Mouse (Mus musculus): ENCODE results near the gene Elk4. TPM values are rescaled to one million over a fixed set of nuclear protein-coding genes. Genes with fewer than 3 reads are reported as not detected.
A peak's percentile ranks its signal among the peaks of the same experiment; 100 is the strongest.

Elk4 gene
- polyA plus RNA-seq, 1 experiment from 2014 or later: 13.8 TPM

DNA sequence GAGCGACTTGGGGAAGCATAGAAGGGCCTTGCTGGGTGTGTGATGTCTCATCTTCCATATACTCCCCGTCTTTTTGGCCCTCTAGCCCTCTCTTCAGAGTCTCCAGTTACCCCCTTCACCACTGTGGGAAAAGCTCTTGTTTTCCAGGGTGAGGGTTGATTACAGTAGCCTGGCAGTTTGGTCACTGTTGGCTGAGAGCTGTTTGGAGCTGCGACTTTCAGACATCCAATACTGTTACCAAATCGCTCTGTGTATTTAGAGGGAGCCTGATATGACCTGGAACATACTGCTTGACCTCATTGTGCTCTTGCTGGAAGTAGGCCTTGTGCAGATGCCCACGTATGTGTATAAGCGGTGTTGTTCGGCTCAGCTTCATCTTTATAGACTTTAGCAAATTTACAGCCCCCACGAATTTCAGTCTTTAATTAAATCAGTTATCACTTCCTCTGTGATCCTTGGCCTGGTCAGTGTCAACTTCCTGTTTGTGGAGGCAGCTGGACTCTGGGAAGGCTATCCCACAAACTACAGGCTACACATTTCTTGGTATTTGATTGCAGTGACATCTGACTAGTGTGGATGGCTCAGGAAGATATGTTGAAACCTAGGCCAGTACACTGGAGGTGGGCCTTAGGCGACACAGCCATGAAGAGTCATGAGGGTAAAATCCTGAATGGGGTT, 17.2 kb upstream of the Elk4 start:
- no peak overlapping the region for H3K27ac ChIP-seq
- no peaks in the 10 kb centered on the region for H3K36me3 ChIP-seq (replicated peaks)
- H3K4me1 ChIP-seq: no peaks in the 10 kb centered on the region
- WGBS: 87% methylated on average over 9 of the region's 9 CpGs
- DNase-seq (ENCODE audit: extremely low spot score, low spot score): no peak
- no peaks in the 10 kb centered on the region for H3K9me3 ChIP-seq
- no peak overlapping the region for H3K4me3 ChIP-seq
- H3K27me3 ChIP-seq (ENCODE audit: poor library complexity, severe bottlenecking): no peaks in the 10 kb centered on the region

DNA sequence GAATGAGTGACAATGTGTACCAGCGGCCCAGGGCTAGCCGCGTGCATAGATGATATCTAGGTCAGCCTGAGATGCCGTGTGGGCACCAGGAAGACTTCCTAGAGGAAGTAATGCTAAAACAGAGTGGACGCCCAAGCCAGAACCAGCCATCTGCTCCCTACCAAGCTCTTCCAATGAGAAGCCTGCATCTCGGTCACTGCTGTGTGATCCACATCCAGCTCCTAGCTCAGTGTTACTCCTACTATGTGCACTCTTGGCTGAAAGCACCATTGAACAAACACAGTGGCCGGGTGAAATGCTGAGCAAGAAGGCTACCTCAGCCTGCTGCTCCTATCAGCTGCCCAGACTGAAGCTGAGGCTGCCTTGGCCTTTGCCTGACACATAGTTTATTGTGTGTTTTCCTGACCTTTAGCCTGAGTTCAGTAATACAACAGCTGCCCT, 14.8 kb upstream of the Elk4 start:
- WGBS: 88% methylated on average over 7 of the region's 7 CpGs
- H3K27me3 ChIP-seq (ENCODE audit: poor library complexity, severe bottlenecking): no peaks in the 10 kb centered on the region
- no peaks in the 10 kb centered on the region for H3K36me3 ChIP-seq (replicated peaks)
- H3K4me1 ChIP-seq: no peaks in the 10 kb centered on the region
- H3K4me3 ChIP-seq: no peak overlapping the region
- no peak for DNase-seq (ENCODE audit: extremely low spot score, low spot score)
- H3K9me3 ChIP-seq: no peaks in the 10 kb centered on the region
- H3K27ac ChIP-seq: no peak overlapping the region

DNA sequence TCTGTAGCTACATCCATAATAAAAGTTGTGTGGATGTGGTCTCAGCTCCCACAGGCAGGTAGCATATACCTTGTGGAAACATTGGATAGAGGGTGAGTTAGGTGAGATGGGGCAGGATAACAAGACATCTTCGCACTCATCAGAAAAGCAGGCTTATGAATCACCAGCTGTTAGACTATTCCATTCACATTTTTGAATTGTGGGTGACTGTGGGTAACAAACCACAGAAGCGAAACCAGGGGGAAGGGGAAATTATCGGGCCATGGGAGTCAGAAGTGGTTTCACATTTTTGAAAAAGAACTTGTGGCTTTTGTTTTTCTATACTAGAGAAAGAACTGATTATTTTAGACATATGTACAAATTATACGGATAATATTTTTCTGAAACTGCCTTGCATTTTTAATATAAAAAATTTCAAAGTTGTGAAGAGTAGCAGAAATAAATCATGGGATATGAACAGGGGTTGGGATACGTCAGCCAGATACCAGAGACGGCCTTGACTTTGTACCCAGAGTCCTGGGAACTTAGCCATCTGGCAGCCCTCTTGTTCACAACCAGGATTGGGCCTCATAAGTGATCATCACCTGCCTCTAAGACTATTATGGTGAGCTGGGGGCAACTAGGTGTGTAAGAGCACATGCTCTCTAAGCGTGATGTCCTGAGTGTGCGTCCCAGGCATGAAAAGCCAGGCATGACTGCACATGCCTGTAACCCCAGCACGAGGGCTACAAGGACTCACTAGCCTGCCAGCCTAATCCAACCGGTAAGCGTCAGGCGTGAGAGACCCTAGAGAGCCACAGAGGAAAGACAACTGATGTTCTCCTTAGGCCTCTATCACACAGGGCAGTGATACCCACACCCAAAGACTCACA, 14.0 kb upstream of the Elk4 start:
- Histone ChIP-seq H3K4me3 (no peak overlapping the region), H3K36me3 (replicated peaks) (no peaks in the 10 kb centered on the region), H3K27me3 (ENCODE audit: poor library complexity, severe bottlenecking) (no peaks in the 10 kb centered on the region), H3K4me1 (no peaks in the 10 kb centered on the region), H3K9me3 (no peaks in the 10 kb centered on the region), H3K27ac (no peak overlapping the region)
- DNase-seq (ENCODE audit: extremely low spot score, low spot score): no peak
- WGBS: 88% methylated on average over 12 of the region's 12 CpGs

DNA sequence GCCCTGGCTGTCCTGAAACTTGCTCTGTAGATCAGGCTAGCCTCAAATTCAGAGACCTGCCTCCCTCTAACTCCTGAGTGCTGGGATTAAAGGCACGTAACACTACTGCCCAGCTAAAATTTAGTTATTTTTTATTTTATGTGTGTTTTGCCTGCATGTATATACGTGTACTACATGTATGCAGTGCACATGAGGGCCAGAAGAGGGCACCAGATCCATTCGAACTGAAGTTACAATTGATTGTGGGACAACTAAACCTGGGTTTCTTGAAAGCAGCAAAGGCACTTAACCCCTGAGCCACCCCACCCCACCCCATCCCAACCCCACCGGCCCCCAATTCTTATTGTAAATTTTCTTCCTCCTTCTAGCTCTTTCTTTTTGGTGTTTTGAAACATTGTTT, 12.3 kb upstream of the Elk4 start:
- no peaks in the 10 kb centered on the region for H3K36me3 ChIP-seq (replicated peaks)
- no peaks in the 10 kb centered on the region for H3K27me3 ChIP-seq (ENCODE audit: poor library complexity, severe bottlenecking)
- no peaks in the 10 kb centered on the region for H3K9me3 ChIP-seq
- WGBS: 39% methylated on average over 4 of the region's 4 CpGs
- H3K4me1 ChIP-seq: no peaks in the 10 kb centered on the region
- H3K27ac ChIP-seq: no peak overlapping the region
- no peak overlapping the region for H3K4me3 ChIP-seq
- peak; percentile 62 for DNase-seq (ENCODE audit: extremely low spot score, low spot score)

DNA sequence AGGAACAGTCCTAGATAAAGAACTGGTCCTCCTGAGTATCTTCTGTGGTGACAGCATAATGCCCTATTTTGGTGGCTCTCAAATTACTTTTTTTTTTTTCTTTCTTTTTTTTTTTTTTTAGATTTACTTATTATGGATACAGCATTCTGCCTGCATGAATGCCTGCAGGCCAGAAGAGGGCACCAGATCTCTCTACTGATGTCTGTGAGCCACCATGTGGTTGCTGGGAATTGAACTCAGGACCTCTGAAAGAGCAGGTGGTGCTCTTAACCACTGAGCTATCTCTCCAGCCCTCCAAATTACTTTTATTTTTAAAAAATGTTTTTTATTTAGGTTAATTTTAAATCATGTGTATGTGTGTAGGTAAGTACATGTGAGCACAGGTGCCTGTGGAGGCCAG, 6.9 kb upstream of the Elk4 start:
- H3K27me3 ChIP-seq (ENCODE audit: poor library complexity, severe bottlenecking): no peaks in the 10 kb centered on the region
- H3K4me3 ChIP-seq: no peak overlapping the region
- H3K36me3 ChIP-seq (replicated peaks): no peaks in the 10 kb centered on the region
- no peak overlapping the region for H3K27ac ChIP-seq
- no peaks in the 10 kb centered on the region for H3K9me3 ChIP-seq
- DNase-seq (ENCODE audit: extremely low spot score, low spot score): no peak
- no peaks in the 10 kb centered on the region for H3K4me1 ChIP-seq

DNA sequence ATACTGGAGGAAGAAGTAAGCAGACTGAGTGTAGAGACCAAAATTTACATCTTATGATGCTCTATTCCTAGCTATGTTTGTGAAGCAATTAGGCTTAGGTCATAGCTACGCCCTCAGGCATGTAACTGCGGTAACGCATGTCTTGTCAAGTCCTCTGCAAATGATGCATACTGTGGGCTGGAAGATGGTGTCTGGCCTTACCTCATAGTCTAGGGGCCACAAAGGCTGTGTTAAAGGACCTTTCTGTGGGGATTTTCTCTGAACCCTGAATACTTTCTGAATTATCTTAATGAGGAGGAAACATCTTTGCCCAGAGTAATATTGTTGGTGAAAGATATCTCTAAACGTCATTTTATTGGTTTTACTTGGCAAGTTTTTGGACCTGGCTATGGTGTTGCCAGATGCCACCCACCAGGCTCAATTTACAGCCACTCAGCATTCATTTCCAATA, 5.5 kb upstream of the Elk4 start:
- no peak for DNase-seq (ENCODE audit: extremely low spot score, low spot score)
- WGBS: 87% methylated on average over 4 of the region's 4 CpGs
- no peaks in the 10 kb centered on the region for H3K36me3 ChIP-seq (replicated peaks)
- H3K4me3 ChIP-seq: no peak overlapping the region
- peaks cover 5% of the 10 kb centered on the region for H3K4me1 ChIP-seq
- H3K27me3 ChIP-seq (ENCODE audit: poor library complexity, severe bottlenecking): no peaks in the 10 kb centered on the region
- H3K27ac ChIP-seq: no peak overlapping the region
- H3K9me3 ChIP-seq: no peaks in the 10 kb centered on the region

DNA sequence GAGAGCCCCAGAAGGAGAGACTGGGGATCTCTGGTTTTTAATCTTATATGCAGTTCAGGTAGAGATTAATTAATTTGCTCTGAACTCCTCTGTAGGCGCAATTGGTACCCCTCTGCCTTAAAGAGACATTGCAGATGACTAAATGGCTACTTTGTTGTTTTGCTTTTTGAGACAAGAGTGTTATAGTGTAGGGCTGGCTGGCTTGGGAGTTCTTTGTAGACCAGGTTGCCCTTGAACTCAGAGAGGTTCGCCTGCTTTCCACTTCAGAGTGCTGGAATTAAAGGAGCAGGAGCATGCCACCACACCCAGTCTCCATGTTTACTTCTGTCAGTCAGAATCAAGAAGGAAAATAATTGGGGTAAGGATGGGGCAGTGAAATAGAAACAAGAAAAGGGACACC, 4.3 kb upstream of the Elk4 start:
- no peak overlapping the region for H3K27ac ChIP-seq
- no peaks in the 10 kb centered on the region for H3K36me3 ChIP-seq (replicated peaks)
- WGBS: 68% methylated on average over 2 of the region's 2 CpGs
- no peaks in the 10 kb centered on the region for H3K27me3 ChIP-seq (ENCODE audit: poor library complexity, severe bottlenecking)
- DNase-seq (ENCODE audit: extremely low spot score, low spot score): no peak
- H3K9me3 ChIP-seq: no peaks in the 10 kb centered on the region
- peaks cover 6% of the 10 kb centered on the region for H3K4me1 ChIP-seq
- no peak overlapping the region for H3K4me3 ChIP-seq

DNA sequence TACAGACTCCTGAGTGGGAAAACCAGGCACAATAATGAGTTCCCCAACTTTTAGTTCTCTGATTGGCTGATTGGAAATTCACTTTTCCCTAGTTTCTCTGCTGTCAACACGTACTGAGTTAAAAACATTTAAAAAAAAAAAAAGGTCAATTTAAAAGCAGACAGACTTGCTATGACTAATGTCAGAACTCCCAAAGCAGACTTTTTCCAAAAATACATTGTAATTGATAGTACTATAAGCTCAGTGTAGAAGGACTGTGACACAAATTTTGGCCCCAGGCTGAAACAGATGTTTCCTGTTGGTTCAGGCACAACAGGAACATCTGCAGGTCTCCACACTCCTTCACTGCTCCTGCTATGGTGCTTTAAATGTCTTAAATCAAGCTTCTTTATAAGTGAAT, 3.6 kb upstream of the Elk4 start:
- Histone ChIP-seq H3K27ac (no peak overlapping the region), H3K4me1 (peaks cover 11% of the 10 kb centered on the region), H3K36me3 (replicated peaks) (no peaks in the 10 kb centered on the region), H3K4me3 (no peak overlapping the region), H3K27me3 (ENCODE audit: poor library complexity, severe bottlenecking) (no peaks in the 10 kb centered on the region), H3K9me3 (no peaks in the 10 kb centered on the region)
- DNase-seq (ENCODE audit: extremely low spot score, low spot score): no peak
- WGBS: 71% methylated on average over 1 of the region's 1 CpGs

DNA sequence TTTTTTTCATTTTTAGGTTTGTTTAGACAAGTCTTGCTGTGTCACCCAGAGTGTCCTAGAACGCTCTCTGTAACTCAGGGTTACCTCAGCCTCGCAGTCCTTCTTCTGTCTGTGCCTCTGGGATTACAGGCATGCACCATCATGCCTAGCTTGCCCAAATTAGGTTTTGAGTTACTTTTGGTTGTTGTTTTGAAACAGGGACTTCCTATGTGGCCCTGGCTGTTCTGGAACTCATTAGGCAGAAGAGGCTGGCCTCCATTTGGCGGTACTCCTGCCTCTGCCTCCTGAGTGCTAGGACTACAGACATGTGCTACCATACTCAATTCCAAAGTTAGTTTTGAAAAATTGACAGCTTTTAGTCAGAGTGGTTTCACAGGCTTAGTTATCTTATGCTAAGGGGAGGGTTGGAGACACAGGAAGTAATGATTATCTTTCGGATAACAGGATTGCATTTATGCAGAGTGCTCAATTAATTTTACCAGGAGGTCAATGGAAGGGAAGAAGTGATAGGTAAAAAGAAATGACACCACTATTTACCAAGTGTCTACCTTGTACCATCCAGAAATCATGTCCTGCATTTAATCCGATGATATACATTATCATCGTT, 2.7 kb upstream of the Elk4 start:
- Histone ChIP-seq H3K9me3 (no peaks in the 10 kb centered on the region), H3K4me1 (peaks cover 20% of the 10 kb centered on the region), H3K36me3 (replicated peaks) (no peaks in the 10 kb centered on the region), H3K4me3 (no peak overlapping the region), H3K27ac (no peak overlapping the region), H3K27me3 (ENCODE audit: poor library complexity, severe bottlenecking) (no peaks in the 10 kb centered on the region)
- DNase-seq (ENCODE audit: extremely low spot score, low spot score): no peak
- WGBS: 85% methylated on average over 6 of the region's 6 CpGs

DNA sequence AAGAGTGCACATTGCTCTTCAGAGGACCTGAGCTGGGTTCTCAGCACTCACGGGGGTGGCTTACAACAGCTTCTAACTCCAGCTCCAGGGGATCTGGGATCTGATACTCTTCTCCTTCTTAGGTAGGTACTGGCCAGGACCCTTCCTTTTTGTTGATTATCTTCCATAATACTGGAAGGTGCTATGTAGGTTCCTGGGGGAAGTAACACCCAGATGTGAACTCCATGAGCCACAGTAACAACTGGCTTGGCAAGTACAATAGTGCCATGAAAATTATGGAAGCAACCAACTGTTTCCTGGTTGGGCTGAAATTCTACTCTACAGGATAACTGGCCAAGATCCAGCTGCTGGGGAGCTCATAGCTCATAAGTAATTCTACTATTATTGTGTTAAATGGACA, 1.9 kb upstream of the Elk4 start:
- Histone ChIP-seq H3K36me3 (replicated peaks) (no peaks in the 10 kb centered on the region), H3K4me3 (no peak overlapping the region), H3K9me3 (no peaks in the 10 kb centered on the region), H3K27me3 (ENCODE audit: poor library complexity, severe bottlenecking) (no peaks in the 10 kb centered on the region), H3K4me1 (peaks cover 26% of the 10 kb centered on the region), H3K27ac (no peak overlapping the region)
- WGBS: 90% methylated on average over 1 of the region's 1 CpGs
- DNase-seq (ENCODE audit: extremely low spot score, low spot score): no peak

DNA sequence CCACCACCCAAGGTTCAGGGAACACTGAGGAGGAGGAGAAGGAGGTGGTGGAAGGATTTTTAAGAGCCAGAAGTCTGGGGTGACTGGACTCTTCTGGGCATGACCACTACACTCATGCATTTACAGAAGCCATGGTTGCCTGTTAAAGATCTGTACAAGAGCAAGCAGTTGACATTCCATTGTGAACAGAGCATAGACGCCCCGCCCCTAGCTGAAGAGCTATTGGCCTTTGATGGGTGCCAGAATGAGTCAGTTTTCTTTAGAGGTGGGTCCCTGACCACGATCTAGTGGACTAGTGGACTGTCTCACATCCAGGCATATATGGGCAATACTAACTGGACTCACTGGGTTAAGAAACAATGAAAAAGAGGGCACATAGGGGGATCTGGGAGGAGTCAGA, 1.4 kb upstream of the Elk4 start:
- H3K27me3 ChIP-seq (ENCODE audit: poor library complexity, severe bottlenecking): no peaks in the 10 kb centered on the region
- H3K27ac ChIP-seq: no peak overlapping the region
- no peaks in the 10 kb centered on the region for H3K36me3 ChIP-seq (replicated peaks)
- no peak for DNase-seq (ENCODE audit: extremely low spot score, low spot score)
- no peaks in the 10 kb centered on the region for H3K9me3 ChIP-seq
- no peak overlapping the region for H3K4me3 ChIP-seq
- 88% methylated on average over 3 of the region's 3 CpGs for WGBS
- peaks cover 26% of the 10 kb centered on the region for H3K4me1 ChIP-seq

DNA sequence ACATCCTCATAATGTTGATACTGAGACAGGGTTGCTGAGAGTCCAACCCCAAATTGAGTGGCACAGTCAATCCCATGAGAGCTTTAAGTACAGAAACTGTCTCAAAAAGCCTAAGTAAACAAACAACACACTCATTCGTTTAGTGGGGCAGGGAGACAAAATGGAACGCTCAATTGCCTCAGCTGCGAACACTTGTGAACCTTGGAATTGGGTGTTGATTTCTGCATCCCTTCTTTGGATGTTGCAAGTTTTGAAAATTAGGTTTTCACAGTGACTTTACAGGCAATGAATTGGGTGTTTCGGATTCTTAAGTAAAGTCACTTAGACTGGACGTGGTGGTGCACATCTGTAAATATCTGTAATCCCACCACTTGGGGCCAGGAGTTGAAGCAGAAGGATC, 686 bp upstream of the Elk4 start:
- Histone ChIP-seq H3K9me3 (no peaks in the 10 kb centered on the region), H3K36me3 (replicated peaks) (no peaks in the 10 kb centered on the region), H3K27ac (peak overlapping the region; percentile 97; the same call in 1 of the 2 replicates), H3K4me1 (peaks cover 26% of the 10 kb centered on the region), H3K4me3 (peak overlapping the region; percentile 78), H3K27me3 (ENCODE audit: poor library complexity, severe bottlenecking) (no peaks in the 10 kb centered on the region)
- 40% methylated on average over 5 of the region's 5 CpGs for WGBS
- no peak for DNase-seq (ENCODE audit: extremely low spot score, low spot score)
